Mouse (Mus musculus): ENCODE results near the gene Cpne4. TPM values are rescaled to one million over a fixed set of nuclear protein-coding genes. Genes with fewer than 3 reads are reported as not detected.

Cpne4 gene
- total and polyA plus RNA-seq, 2 experiments, result not detected

DNA sequence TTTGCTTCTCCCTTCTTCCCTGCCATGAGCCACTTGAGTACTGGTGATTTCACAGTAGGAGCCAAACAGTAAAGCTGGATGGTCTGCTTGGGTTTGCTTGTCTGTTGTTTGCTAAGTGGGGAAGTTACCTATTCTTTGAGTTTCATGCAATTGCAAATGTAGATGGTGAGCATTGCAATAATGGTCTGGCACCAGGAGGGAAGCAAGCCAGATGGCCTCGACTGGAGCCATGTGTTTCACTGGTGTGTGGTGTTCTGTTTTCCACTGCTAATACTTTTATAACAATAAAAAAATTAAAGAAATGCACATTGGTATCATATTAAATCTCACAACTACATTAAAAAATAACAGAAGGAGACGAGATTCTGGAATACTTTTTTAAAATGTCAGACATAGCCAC is 502.6 kb downstream of the Cpne4 start:
- no peak for DNase-seq (ENCODE audit: extremely low read depth, low read depth, low spot score)
- Histone ChIP-seq H3K4me3 (ENCODE audit: insufficient read depth, low read depth, low read length) (no peak overlapping the region), H3K27me3 (ENCODE audit: control insufficient read depth, insufficient read depth, low read length) (no peaks in the 10 kb centered on the region), H3K36me3 (ENCODE audit: control insufficient read depth, insufficient read depth, low read length) (no peaks in the 10 kb centered on the region), H3K79me2 (ENCODE audit: control insufficient read depth, insufficient read depth, low read length) (no peaks in the 10 kb centered on the region; the same call in 1 of the 2 replicates), H3K4me1 (ENCODE audit: control insufficient read depth, insufficient read depth, low read length) (peaks cover 1% of the 10 kb centered on the region; the same call in 1 of the 2 replicates), H3K9ac (ENCODE audit: low read depth, low read length) (no peak overlapping the region), H3K27ac (replicated peaks; ENCODE audit: insufficient read depth, low read depth, low read length) (no peak overlapping the region)
- TF ChIP-seq POLR2A (IDR thresholded peaks at IDR 0.05; ENCODE audit: extremely low read depth, insufficient read depth, low read length) (no peak), CTCF (IDR thresholded peaks at IDR 0.05; ENCODE audit: low read depth, low read length) (no peak)
- 44% methylated on average over 2 of the region's 2 CpGs for WGBS

DNA sequence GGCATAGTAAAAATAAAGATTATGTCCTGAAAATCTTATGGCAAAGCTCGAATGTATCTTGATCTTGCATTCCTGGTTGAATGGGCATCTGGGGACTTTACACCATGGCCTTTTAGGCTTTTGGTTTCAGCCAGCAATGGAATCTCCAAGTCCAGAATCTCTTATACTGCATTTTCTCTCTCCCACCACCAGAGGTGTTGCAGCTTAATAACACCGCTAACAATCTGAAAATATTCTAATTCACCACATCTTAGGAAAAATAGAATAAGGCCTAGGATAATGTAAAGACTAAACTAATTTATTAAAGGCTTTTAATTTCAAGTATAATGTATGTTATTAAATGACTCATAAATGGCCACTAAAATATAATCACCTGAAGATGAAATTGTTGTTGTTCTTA is 503.2 kb downstream of the Cpne4 start:
- TF ChIP-seq POLR2A (IDR thresholded peaks at IDR 0.05; ENCODE audit: extremely low read depth, insufficient read depth, low read length), result no peak
- no peak for TF ChIP-seq CTCF (IDR thresholded peaks at IDR 0.05; ENCODE audit: low read depth, low read length)
- no peak overlapping the region for H3K9ac ChIP-seq (ENCODE audit: low read depth, low read length)
- peaks cover 1% of the 10 kb centered on the region; the same call in 1 of the 2 replicates for H3K4me1 ChIP-seq (ENCODE audit: control insufficient read depth, insufficient read depth, low read length)
- no peaks in the 10 kb centered on the region; the same call in 1 of the 2 replicates for H3K79me2 ChIP-seq (ENCODE audit: control insufficient read depth, insufficient read depth, low read length)
- DNase-seq (ENCODE audit: extremely low read depth, low read depth, low spot score), result no peak
- WGBS, result 53% methylated on average over 2 of the region's 2 CpGs
- no peak overlapping the region for H3K27ac ChIP-seq (replicated peaks; ENCODE audit: insufficient read depth, low read depth, low read length)
- H3K27me3 ChIP-seq (ENCODE audit: control insufficient read depth, insufficient read depth, low read length), result no peaks in the 10 kb centered on the region
- H3K36me3 ChIP-seq (ENCODE audit: control insufficient read depth, insufficient read depth, low read length), result peaks cover 2% of the 10 kb centered on the region; the same call in 1 of the 2 replicates
- no peak overlapping the region for H3K4me3 ChIP-seq (ENCODE audit: insufficient read depth, low read depth, low read length)

DNA sequence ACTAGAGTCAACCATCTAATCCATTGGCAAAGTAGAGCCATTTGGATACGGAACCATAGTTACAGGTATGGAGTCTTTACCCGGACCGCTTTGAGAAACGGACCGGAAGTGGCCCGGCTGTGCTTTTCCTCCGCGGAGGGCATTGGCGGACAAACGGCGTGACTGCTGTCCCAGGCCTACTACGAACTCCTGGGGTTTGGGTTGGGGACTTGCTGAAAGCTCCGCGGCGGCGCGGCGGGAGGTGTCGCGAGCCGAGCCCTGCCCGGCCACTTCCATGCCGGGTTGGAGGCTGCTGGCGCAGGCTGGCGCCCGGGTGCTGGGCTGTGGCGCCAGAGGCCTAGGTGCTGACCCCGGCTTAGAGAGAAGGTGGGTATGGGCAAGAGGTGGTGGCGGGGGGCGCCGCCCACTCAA is 506.1 kb downstream of the Cpne4 start, which contains the start of gene Mrpl3:
TSS of gene Mrpl3 (plus strand) at position 93 of the 411 bp plus-strand sequence.
- 1% methylated on average over 31 of the region's 31 CpGs for WGBS
- peak within 1 kb of the TSS; percentile 94 for H3K4me3 ChIP-seq (ENCODE audit: insufficient read depth, low read depth, low read length)
- peak within 1 kb of the TSS; percentile 94 for H3K9ac ChIP-seq (ENCODE audit: low read depth, low read length)
- no peaks in the 10 kb centered on the region; the same call in 1 of the 2 replicates for H3K79me2 ChIP-seq (ENCODE audit: control insufficient read depth, insufficient read depth, low read length)
- TF ChIP-seq CTCF (IDR thresholded peaks at IDR 0.05; ENCODE audit: low read depth, low read length), result no peak
- 0 out of 2 replicates have a peak, but pooled peaks have one; percentile 22 for TF ChIP-seq POLR2A (IDR thresholded peaks at IDR 0.05; ENCODE audit: extremely low read depth, insufficient read depth, low read length)
- H3K36me3 ChIP-seq (ENCODE audit: control insufficient read depth, insufficient read depth, low read length), result peaks cover 27% of the 10 kb centered on the region
- DNase-seq (ENCODE audit: extremely low read depth, low read depth, low spot score), result peak; percentile 77
- peak within 1 kb of the TSS; percentile 75 for H3K27ac ChIP-seq (replicated peaks; ENCODE audit: insufficient read depth, low read depth, low read length)
- H3K27me3 ChIP-seq (ENCODE audit: control insufficient read depth, insufficient read depth, low read length), result no peaks in the 10 kb centered on the region
- peaks cover 1% of the 10 kb centered on the region; the same call in 1 of the 2 replicates for H3K4me1 ChIP-seq (ENCODE audit: control insufficient read depth, insufficient read depth, low read length)

DNA sequence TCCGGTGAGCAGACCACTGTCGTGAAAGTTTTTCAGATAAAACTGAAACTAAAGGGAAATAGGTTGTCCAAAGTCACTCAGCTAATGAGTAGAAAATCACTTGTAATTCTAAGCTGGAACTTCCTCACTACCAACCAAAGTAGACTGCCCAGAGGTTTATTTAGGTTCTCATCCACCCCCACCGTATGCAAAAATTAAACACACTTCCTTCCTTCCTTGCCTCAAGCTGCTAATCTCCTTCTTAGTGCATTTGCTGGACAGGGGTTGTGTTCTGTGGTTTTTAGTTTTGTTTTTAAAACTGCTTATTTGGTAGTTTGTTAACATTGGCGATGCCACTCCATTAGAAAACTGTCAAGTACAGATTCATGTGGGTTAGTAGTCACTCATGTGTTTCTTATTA is 506.7 kb downstream of the Cpne4 start:
- TF ChIP-seq CTCF (IDR thresholded peaks at IDR 0.05; ENCODE audit: low read depth, low read length), result no peak
- no peak for TF ChIP-seq POLR2A (IDR thresholded peaks at IDR 0.05; ENCODE audit: extremely low read depth, insufficient read depth, low read length)
- Histone ChIP-seq H3K79me2 (ENCODE audit: control insufficient read depth, insufficient read depth, low read length) (no peaks in the 10 kb centered on the region; the same call in 1 of the 2 replicates), H3K9ac (ENCODE audit: low read depth, low read length) (peak overlapping the region; percentile 94), H3K27ac (replicated peaks; ENCODE audit: insufficient read depth, low read depth, low read length) (no peak overlapping the region), H3K27me3 (ENCODE audit: control insufficient read depth, insufficient read depth, low read length) (no peaks in the 10 kb centered on the region), H3K4me1 (ENCODE audit: control insufficient read depth, insufficient read depth, low read length) (peaks cover 1% of the 10 kb centered on the region; the same call in 1 of the 2 replicates), H3K4me3 (ENCODE audit: insufficient read depth, low read depth, low read length) (peak overlapping the region; percentile 94), H3K36me3 (ENCODE audit: control insufficient read depth, insufficient read depth, low read length) (peaks cover 31% of the 10 kb centered on the region)
- WGBS, result 34% methylated on average over 4 of the region's 4 CpGs
- no peak for DNase-seq (ENCODE audit: extremely low read depth, low read depth, low spot score)

DNA sequence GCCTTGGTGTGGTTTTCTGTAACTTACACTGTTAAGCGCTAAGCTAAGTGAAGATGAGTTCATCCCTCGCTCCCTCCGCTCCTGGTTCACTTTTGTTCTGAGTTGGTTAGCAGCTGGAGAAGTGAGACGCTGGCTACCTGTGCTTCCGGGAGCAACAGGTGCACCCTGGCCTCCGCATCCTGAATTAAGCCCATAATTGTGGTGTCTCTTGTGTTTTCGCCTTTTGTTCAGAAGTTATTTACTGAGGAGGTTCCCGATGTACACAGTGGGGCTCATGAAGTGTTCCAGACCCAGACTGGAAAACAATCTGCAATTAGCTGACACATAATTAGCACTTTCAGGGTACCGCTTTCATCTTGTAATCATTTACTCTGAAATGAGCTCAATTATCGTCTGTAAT is 522.0 kb downstream of the Cpne4 start:
- DNase-seq (ENCODE audit: extremely low read depth, low read depth, low spot score), result no peak
- H3K36me3 ChIP-seq (ENCODE audit: control insufficient read depth, insufficient read depth, low read length), result peaks cover 43% of the 10 kb centered on the region
- H3K79me2 ChIP-seq (ENCODE audit: control insufficient read depth, insufficient read depth, low read length), result no peaks in the 10 kb centered on the region
- no peaks in the 10 kb centered on the region for H3K4me1 ChIP-seq (ENCODE audit: control insufficient read depth, insufficient read depth, low read length)
- H3K4me3 ChIP-seq (ENCODE audit: insufficient read depth, low read depth, low read length), result no peak overlapping the region
- no peak overlapping the region for H3K27ac ChIP-seq (replicated peaks; ENCODE audit: insufficient read depth, low read depth, low read length)
- no peaks in the 10 kb centered on the region for H3K27me3 ChIP-seq (ENCODE audit: control insufficient read depth, insufficient read depth, low read length)
- TF ChIP-seq POLR2A (IDR thresholded peaks at IDR 0.05; ENCODE audit: extremely low read depth, insufficient read depth, low read length) (no peak), CTCF (IDR thresholded peaks at IDR 0.05; ENCODE audit: low read depth, low read length) (no peak)
- WGBS, result 97% methylated on average over 10 of the region's 10 CpGs
- no peak overlapping the region for H3K9ac ChIP-seq (ENCODE audit: low read depth, low read length)

DNA sequence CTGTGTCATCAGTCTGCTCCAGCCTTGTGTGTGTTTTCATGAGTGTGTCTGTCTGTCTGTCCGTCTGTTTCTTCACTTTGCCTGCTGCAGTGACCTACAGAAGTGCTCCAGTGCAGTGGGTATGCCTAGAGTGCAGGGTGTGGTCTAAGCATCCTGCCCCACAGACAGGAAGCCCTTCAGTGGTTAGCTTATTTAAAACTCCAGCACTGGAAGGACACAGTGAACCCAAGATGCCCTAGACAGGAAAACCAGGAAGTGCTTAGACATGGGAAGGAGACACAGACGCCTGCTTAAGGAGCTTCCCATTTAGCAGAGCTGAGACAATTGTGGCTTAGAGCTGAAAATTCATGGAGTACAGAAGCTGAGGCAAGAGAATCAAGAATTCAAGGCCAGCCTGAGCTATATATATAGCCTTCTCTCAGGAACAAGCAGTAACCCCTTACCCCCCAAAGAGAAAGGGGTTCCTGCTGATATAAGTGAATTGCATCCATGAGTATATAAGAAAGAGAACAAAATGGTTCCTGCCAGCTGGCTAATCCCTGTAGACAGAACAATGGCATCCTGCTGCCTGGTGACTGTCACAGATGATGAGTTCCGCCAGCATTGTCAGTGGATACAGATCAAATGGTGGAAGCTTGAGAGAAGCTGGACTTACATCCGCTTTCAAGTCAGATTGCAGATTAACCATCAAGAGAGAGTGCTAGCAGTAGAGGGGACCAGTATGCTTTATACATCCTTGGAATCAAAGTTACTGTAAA is 526.1 kb downstream of the Cpne4 start:
- peak; percentile 4 for DNase-seq (ENCODE audit: extremely low read depth, low read depth, low spot score)
- WGBS, result 79% methylated on average over 4 of the region's 4 CpGs
- Histone ChIP-seq H3K79me2 (ENCODE audit: control insufficient read depth, insufficient read depth, low read length) (no peaks in the 10 kb centered on the region), H3K36me3 (ENCODE audit: control insufficient read depth, insufficient read depth, low read length) (peaks cover 36% of the 10 kb centered on the region), H3K9ac (ENCODE audit: low read depth, low read length) (no peak overlapping the region), H3K4me3 (ENCODE audit: insufficient read depth, low read depth, low read length) (no peak overlapping the region), H3K27ac (replicated peaks; ENCODE audit: insufficient read depth, low read depth, low read length) (no peak overlapping the region), H3K27me3 (ENCODE audit: control insufficient read depth, insufficient read depth, low read length) (no peaks in the 10 kb centered on the region), H3K4me1 (ENCODE audit: control insufficient read depth, insufficient read depth, low read length) (no peaks in the 10 kb centered on the region)
- TF ChIP-seq CTCF (IDR thresholded peaks at IDR 0.05; ENCODE audit: low read depth, low read length) (no peak), POLR2A (IDR thresholded peaks at IDR 0.05; ENCODE audit: extremely low read depth, insufficient read depth, low read length) (no peak)
